Mouse (Mus musculus) stomach, embryonic 15.5 days (tissue): ENCODE measurements around the gene Pomt1. TPM values are rescaled to one million over a fixed set of nuclear protein-coding genes. Genes with fewer than 3 reads are reported as not detected.

Experiments used
- ATAC-seq: fragments of 200-750 bp; cut with Nextera tagmentation; 2 replicates; pipeline ENCODE4 v1.8.0; 2017; ENCODE audit warnings: low read depth, moderate number of reproducible peaks, moderate TSS enrichment; ENCODE audit not compliant: insufficient read depth, low FRiP score
- H3K27ac ChIP-seq: fragments of 300-500 bp; sonication (generic); 2 replicates; pipeline ENCODE4 v1.5.1; 2015; ENCODE audit warnings: mild to moderate bottlenecking, inconsistent platforms
- H3K27me3 ChIP-seq: fragments of 300-500 bp; sonication (generic); replicated peaks from 2 replicates; pipeline ENCODE4 v1.6.1; 2015; ENCODE audit warnings: inconsistent platforms
- H3K36me3 ChIP-seq: fragments of 300-500 bp; sonication (generic); 2 replicates; pipeline ENCODE4 v1.6.1; 2015; ENCODE audit warnings: inconsistent platforms
- H3K4me1 ChIP-seq: fragments of 300-500 bp; sonication (generic); 2 replicates; pipeline ENCODE4 v1.6.1; 2015; ENCODE audit warnings: inconsistent platforms
- H3K4me2 ChIP-seq: fragments of 300-500 bp; sonication (generic); 2 replicates; pipeline ENCODE4 v1.6.1; 2015; ENCODE audit warnings: mild to moderate bottlenecking, inconsistent platforms
- H3K4me3 ChIP-seq: fragments of 300-500 bp; sonication (generic); replicated peaks from 2 replicates; pipeline ENCODE4 v1.5.1; 2015; ENCODE audit warnings: inconsistent platforms
- H3K9ac ChIP-seq: fragments of 300-500 bp; sonication (generic); 2 replicates; pipeline ENCODE4 v1.6.1; 2015; ENCODE audit warnings: inconsistent platforms
- H3K9me3 ChIP-seq: fragments of 300-500 bp; sonication (generic); 2 replicates; pipeline ENCODE4 v1.6.1; 2016; ENCODE audit warnings: inconsistent platforms
- WGBS: fragments of 180-500 bp; shearing (Covaris S2); methylation state at CpG from one replicate; pipeline ENCODE4 v1.1.7; 2015; 5-methylcytosine and 5-hydroxymethylcytosine counted together
- polyA plus RNA-seq: library from polyadenylated mRNA; unstranded; fragments of >200 nt; fragmentation: Nextera tagmentation; extraction: Ambion mirVana; gene quantifications from 2 replicates; pipeline ENCODE4 v1.2.1, GENCODE M21; 2015

The Pomt1 gene
- 23.5 and 27.8 TPM in 2 replicates for polyA plus RNA-seq

DNA sequence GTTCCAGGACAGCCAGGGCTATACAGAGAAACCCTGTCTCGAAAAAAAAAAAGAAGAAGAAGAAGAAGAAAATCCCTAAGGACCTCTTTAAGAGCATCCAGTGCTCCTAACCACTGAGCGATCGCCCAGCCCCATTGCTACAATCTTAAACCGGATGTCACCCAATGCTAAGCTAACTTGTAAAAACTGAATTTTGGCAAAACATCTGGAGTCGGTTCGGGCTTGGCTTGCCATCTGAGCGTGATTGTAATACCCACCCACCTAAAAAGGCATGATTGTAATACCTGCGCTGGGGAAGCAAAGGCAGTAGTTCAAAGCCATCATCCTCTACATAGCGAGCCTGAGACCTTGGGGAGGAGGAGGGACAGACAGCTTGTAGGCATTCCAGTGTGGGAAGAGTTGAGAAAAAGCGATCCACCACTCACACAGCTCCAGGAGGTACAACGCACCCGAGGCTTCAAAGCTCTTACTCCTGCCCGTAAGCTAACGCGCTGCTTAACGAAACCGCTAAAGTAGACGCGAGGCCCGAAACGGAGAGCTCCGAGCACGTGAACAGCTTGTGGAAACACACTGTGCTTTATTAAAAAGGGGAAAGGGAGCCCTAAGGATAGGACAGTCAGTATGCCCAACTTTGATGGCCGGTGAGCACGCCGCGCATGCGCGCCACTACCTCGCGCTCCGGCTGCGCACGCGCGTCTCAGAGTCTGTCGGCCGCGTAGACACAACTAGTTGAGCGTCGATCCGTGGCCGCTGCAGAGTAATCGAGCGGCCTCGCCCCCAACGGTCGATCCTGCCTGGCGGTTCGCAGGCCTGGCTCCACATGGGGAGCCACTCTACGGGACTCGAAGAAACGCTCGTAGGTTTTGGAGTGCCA lies at the start of gene Pomt1:
Gene Pomt1 (plus strand): TSS at position 705 of the 874 bp plus-strand sequence.
- H3K4me3 ChIP-seq = peak within 1 kb of the TSS; percentile 67
- no peaks in the 10 kb centered on the region for H3K27me3 ChIP-seq
- H3K36me3 ChIP-seq = peaks cover 29% of the 10 kb centered on the region
- peak within 1 kb of the TSS; percentile 85 for H3K4me2 ChIP-seq
- H3K9ac ChIP-seq = peak within 1 kb of the TSS; percentile 49
- H3K4me1 ChIP-seq = peaks cover 13% of the 10 kb centered on the region; the same call in 1 of the 2 replicates
- peak within 1 kb of the TSS; percentile 92 for H3K27ac ChIP-seq
- WGBS = under 1% methylated on average over 54 of the region's 54 CpGs
- no peaks in the 10 kb centered on the region for H3K9me3 ChIP-seq
- ATAC-seq = peak; percentile 86

GRCm38 (mm10) chr2:32187019-32187551 lies 49.3 kb upstream of the Pomt1 start:
- Histone ChIP-seq H3K27ac (no peak overlapping the region), H3K27me3 (no peaks in the 10 kb centered on the region), H3K9me3 (no peaks in the 10 kb centered on the region), H3K4me3 (no peak overlapping the region), H3K4me2 (no peak overlapping the region), H3K4me1 (peaks cover 11% of the 10 kb centered on the region; the same call in 1 of the 2 replicates), H3K36me3 (peaks cover 53% of the 10 kb centered on the region), H3K9ac (no peak overlapping the region)
- no peak for ATAC-seq
- 86% methylated on average over 13 of the region's 13 CpGs for WGBS

DNA sequence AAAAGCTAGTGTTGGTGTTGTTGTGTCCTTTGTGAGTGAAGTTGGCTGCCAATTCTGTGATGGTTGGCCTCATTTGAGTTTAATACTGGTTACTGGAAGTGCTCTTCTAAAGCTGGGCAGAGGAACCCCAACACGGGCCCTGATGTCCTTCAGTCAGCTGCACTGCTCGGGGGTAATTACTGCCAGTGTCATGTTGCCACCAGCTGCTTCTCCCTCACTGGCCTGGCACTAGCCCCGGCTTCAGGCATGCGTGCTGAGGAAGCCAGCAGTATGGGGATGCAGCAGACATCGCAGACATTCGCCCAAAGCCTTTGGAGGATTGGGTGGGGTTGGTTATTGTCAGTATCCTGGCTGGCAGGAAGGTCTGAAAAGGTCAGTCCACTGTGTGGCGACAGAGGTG lies 48.7 kb upstream of the Pomt1 start:
- no peak overlapping the region for H3K27ac ChIP-seq
- H3K4me2 ChIP-seq = no peak overlapping the region
- no peak overlapping the region for H3K9ac ChIP-seq
- no peak overlapping the region for H3K4me3 ChIP-seq
- H3K4me1 ChIP-seq = peaks cover 9% of the 10 kb centered on the region; the same call in 1 of the 2 replicates
- ATAC-seq = no peak
- H3K36me3 ChIP-seq = peaks cover 57% of the 10 kb centered on the region
- no peaks in the 10 kb centered on the region for H3K9me3 ChIP-seq
- H3K27me3 ChIP-seq = no peaks in the 10 kb centered on the region
- 86% methylated on average over 7 of the region's 7 CpGs for WGBS

DNA sequence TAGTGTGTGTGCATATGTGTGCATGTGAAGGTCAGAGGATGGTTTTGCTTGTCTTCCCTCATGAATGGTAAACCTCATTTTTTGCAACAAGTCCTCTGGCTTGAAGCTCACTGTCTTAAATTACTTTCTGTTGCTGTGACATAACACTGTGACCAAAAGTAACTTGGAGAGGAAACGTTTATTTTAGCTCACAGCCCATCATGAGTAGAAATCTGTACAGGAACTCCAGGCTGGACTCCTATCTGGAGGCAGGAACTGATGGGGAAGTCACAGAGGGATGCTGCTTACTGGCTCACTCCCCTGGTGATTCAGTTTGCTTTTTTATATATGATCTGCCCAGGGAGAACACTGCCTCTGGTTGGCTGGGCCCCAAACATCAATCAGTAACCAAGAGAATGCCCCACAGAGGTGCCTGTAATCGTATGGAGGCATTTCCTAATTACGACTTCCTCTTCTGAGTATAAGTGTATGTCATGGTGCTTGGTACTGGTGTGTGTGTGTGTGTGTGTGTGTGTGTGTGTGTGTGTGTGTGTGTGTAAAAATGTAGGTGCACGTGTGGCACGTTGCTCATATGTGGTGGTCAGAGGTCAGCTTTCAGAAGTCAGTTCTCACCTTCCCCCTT lies 47.2 kb upstream of the Pomt1 start:
- Histone ChIP-seq H3K4me1 (no peaks in the 10 kb centered on the region), H3K27ac (no peak overlapping the region), H3K4me3 (no peak overlapping the region), H3K9me3 (no peaks in the 10 kb centered on the region), H3K36me3 (peaks cover 60% of the 10 kb centered on the region), H3K4me2 (no peak overlapping the region), H3K9ac (no peak overlapping the region), H3K27me3 (no peaks in the 10 kb centered on the region)
- ATAC-seq = no peak; the same call in 1 of the 2 replicates
- WGBS = 75% methylated on average over 5 of the region's 5 CpGs

DNA sequence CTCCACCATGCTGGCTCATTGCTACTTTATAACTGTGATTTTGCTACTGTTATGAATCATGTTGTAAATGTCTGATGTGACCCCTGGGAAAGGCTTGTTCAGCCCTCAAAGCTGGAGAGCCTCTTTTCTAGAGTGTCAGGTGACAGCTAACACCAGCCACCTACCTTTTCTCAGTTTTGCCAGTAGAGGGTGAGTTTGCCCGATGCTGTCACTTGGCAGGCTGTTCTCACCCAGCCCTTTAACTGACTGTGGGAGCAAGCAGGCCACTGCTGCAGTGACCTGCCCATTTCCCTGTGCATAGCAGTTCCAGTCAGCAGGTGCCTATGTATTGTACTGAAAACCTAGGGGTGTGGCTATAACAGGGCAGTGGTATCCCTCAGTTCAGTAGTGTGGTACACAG lies 45.8 kb upstream of the Pomt1 start:
- no peak overlapping the region for H3K9ac ChIP-seq
- no peaks in the 10 kb centered on the region for H3K9me3 ChIP-seq
- H3K4me1 ChIP-seq = no peaks in the 10 kb centered on the region
- no peak overlapping the region for H3K27ac ChIP-seq
- H3K27me3 ChIP-seq = no peaks in the 10 kb centered on the region
- ATAC-seq = no peak
- peaks cover 64% of the 10 kb centered on the region for H3K36me3 ChIP-seq
- H3K4me3 ChIP-seq = no peak overlapping the region
- 68% methylated on average over 1 of the region's 1 CpGs for WGBS
- H3K4me2 ChIP-seq = no peak overlapping the region

GRCm38 (mm10) chr2:32191872-32192507 lies 44.4 kb upstream of the Pomt1 start:
- H3K9ac ChIP-seq = no peak overlapping the region
- 76% methylated on average over 17 of the region's 18 CpGs for WGBS
- no peak overlapping the region for H3K4me3 ChIP-seq
- no peak overlapping the region for H3K27ac ChIP-seq
- H3K27me3 ChIP-seq = no peaks in the 10 kb centered on the region
- H3K9me3 ChIP-seq = no peaks in the 10 kb centered on the region
- H3K36me3 ChIP-seq = peaks cover 76% of the 10 kb centered on the region
- no peak for ATAC-seq
- no peak overlapping the region for H3K4me2 ChIP-seq
- no peaks in the 10 kb centered on the region for H3K4me1 ChIP-seq

- ATAC-seq = no peak
- H3K9ac ChIP-seq = no peak overlapping the region
- no peaks in the 10 kb centered on the region for H3K4me1 ChIP-seq
- no peaks in the 10 kb centered on the region for H3K27me3 ChIP-seq
- no peaks in the 10 kb centered on the region for H3K9me3 ChIP-seq
- 77% methylated on average over 11 of the region's 11 CpGs for WGBS
- peaks cover 92% of the 10 kb centered on the region for H3K36me3 ChIP-seq
- H3K4me2 ChIP-seq = no peak overlapping the region
- H3K4me3 ChIP-seq = no peak overlapping the region
- no peak overlapping the region for H3K27ac ChIP-seq
Measured at GRCm38 (mm10) chr2:32198977-32199376, 37.4 kb upstream of the Pomt1 start.

DNA sequence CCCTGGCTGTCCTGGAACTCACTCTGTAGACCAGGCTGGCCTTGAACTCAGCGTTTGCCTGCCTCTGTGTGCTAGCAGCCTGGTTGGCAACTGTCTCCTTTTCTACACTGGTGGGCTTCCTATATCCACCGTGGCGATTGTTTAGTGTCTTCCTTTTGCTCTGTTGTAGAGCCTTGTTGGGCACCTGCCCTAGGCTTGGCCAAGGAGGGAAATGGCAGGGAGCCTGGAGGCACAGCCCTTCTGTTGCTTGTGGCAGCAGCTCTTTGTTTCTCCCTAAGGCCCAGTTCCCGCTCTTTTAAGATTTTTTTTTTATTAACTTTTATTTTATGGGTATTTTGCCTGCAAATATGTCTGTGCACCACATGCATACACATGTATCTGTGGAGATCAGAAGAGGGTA lies 36.4 kb upstream of the Pomt1 start:
- Histone ChIP-seq H3K27me3 (no peaks in the 10 kb centered on the region), H3K9me3 (no peaks in the 10 kb centered on the region), H3K4me3 (no peak overlapping the region), H3K9ac (no peak overlapping the region), H3K27ac (no peak overlapping the region), H3K36me3 (peaks cover 91% of the 10 kb centered on the region), H3K4me2 (no peak overlapping the region), H3K4me1 (no peaks in the 10 kb centered on the region)
- WGBS = 94% methylated on average over 4 of the region's 4 CpGs
- no peak for ATAC-seq

GRCm38 (mm10) chr2:32200712-32201111 lies 35.7 kb upstream of the Pomt1 start:
- Histone ChIP-seq H3K4me2 (no peak overlapping the region), H3K9ac (no peak overlapping the region), H3K4me1 (no peaks in the 10 kb centered on the region), H3K4me3 (no peak overlapping the region), H3K27ac (no peak overlapping the region), H3K9me3 (no peaks in the 10 kb centered on the region), H3K36me3 (peaks cover 92% of the 10 kb centered on the region), H3K27me3 (no peaks in the 10 kb centered on the region)
- no peak for ATAC-seq
- WGBS = 84% methylated on average over 11 of the region's 11 CpGs

- Histone ChIP-seq H3K36me3 (peaks cover 92% of the 10 kb centered on the region), H3K9ac (no peak overlapping the region), H3K27ac (no peak overlapping the region), H3K4me2 (no peak overlapping the region), H3K9me3 (no peaks in the 10 kb centered on the region), H3K27me3 (no peaks in the 10 kb centered on the region), H3K4me1 (no peaks in the 10 kb centered on the region), H3K4me3 (no peak overlapping the region)
- no peak for ATAC-seq
- WGBS = 61% methylated on average over 7 of the region's 7 CpGs
Measured at GRCm38 (mm10) chr2:32201527-32201926, 34.9 kb upstream of the Pomt1 start.

GRCm38 (mm10) chr2:32203853-32204252 lies 32.5 kb upstream of the Pomt1 start:
- Histone ChIP-seq H3K9me3 (no peaks in the 10 kb centered on the region), H3K4me3 (no peak overlapping the region), H3K4me2 (no peak overlapping the region), H3K4me1 (no peaks in the 10 kb centered on the region), H3K27me3 (no peaks in the 10 kb centered on the region), H3K27ac (no peak overlapping the region), H3K9ac (no peak overlapping the region), H3K36me3 (peaks cover 96% of the 10 kb centered on the region)
- ATAC-seq = no peak
- whole genome bisulfite sequencing = 93% methylated on average over 13 of the region's 13 CpGs

GRCm38 (mm10) chr2:32207682-32208081 lies 28.7 kb upstream of the Pomt1 start:
- no peaks in the 10 kb centered on the region for H3K9me3 ChIP-seq
- peaks cover 90% of the 10 kb centered on the region for H3K36me3 ChIP-seq
- 100% methylated on average over 1 of the region's 1 CpGs for WGBS
- no peaks in the 10 kb centered on the region for H3K4me1 ChIP-seq
- no peak overlapping the region for H3K27ac ChIP-seq
- H3K4me3 ChIP-seq = no peak overlapping the region
- no peak for ATAC-seq
- no peaks in the 10 kb centered on the region for H3K27me3 ChIP-seq
- no peak overlapping the region for H3K9ac ChIP-seq
- no peak overlapping the region for H3K4me2 ChIP-seq
